Mouse (Mus musculus): ENCODE data around the gene Wnt3a.

DNA sequence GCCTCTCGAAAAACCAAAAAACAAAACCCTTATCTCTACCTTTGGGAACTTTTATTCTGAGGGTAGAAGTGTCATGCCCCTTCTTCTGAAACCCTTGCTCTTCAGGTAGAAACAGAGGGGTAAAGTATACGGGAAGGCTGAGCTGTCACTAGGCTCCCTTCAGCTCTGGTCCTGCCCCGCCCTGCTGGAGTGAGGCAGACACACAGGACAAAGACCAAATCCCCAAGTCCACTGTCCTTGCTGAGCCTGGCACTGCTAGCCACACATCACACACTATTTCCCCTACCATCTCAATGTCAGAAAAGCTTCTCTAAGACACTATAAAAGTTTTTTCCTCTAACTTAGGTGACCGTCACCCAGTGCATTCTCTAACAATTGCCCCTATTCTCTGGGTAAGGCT, 68.2 kb downstream of the Wnt3a start:
- TF ChIP-seq CTCF (IDR thresholded peaks at IDR 0.05; ENCODE audit: low read depth) (no peak), EP300 (optimal IDR thresholded peaks at IDR 0.05) (no peak)
